Mouse (Mus musculus): ENCODE data around the gene Myh7. TPM values are rescaled to one million over a fixed set of nuclear protein-coding genes. Genes with fewer than 3 reads are reported as not detected.

Gene Myh7
- total and polyA plus RNA-seq, 3 experiments: 0.08 TPM; not detected in 2

DNA sequence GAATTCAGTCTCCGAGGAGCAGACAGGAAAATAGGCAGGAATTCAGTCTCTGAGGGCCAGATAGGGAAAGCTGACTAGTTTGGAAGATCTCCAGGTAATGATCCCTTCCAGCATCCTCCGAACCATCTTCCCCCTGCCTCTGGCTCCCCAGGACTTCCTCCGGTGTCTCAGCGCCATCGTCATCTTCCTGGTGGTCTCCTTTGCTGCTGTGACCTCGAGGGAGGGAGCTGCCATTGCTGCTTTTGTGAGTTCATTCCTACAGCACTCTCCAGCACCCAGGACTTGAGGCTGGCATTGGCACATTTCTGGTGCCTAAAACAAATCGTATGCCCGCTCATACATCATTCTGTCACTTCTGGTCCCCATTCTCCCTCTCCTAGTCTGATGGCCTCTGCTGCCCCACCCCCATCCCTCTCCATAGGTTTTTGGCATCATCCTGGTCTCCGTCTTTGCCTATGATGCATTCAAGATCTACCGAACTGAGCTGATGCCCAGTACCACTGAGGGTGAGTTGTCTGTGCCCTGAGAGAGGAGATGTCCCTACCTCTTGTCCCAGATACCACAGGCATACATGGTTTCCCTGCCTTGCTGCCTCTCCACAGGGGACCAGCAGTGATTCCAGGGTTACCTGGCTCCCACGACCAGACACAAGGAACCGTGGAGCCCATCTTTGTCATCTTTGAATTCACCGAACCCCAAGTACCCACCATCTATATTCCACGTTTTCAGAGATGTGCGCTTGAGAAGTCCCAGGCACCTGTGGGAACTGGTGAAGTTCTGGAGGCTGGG lies 55.8 kb downstream of the Myh7 start:
- dilution Hi-C loops (cut with MboI; ENCODE audit: extremely low pct_ligation_motif_present, extremely low pct_unique_long_range_greater_than_20kb, low sequenced_read_pairs) (no loop called here), in situ Hi-C loops (cut with MboI; ENCODE audit: low pct_ligation_motif_present, low pct_unique_long_range_greater_than_20kb, low sequenced_read_pairs) (loop anchor here (5.0 kb wide), 1 partner anchor 36 kb away; no protein-coding TSS in a partner anchor)
- H3K9ac ChIP-seq (ENCODE audit: insufficient read depth, low read depth): no peak overlapping the region
- no peak for DNase-seq (ENCODE audit: extremely low read depth)
- no peak overlapping the region for H3K27ac ChIP-seq (ENCODE audit: insufficient read depth, low read depth)
- peaks cover 70% of the 10 kb centered on the region for H3K27me3 ChIP-seq (replicated peaks)
- H3K9me3 ChIP-seq (replicated peaks; ENCODE audit: low read length): no peaks in the 10 kb centered on the region
- TF ChIP-seq RCOR1 (conservative IDR thresholded peaks at IDR 0.05; ENCODE audit: low read depth, low read length) (no peak), KAT2A (IDR thresholded peaks at IDR 0.05; ENCODE audit: insufficient replicate concordance, low read length) (no peak), PAX5 (IDR thresholded peaks at IDR 0.05; ENCODE audit: low read length) (no peak), SIN3A (IDR thresholded peaks at IDR 0.05; ENCODE audit: low read length) (no peak), NELFE (IDR thresholded peaks at IDR 0.05; ENCODE audit: low read depth, low read length) (no peak), ZKSCAN1 (IDR thresholded peaks at IDR 0.05; ENCODE audit: borderline replicate concordance, low read depth, low read length) (no peak), CTCF (conservative IDR thresholded peaks at IDR 0.05 in 1 of 2, IDR thresholded peaks at IDR 0.05 in 1 of 2; ENCODE audit: low read depth in 2 of 2, low read length in 2 of 2) (no peak), ETS1 (conservative IDR thresholded peaks at IDR 0.05; ENCODE audit: low read depth, low read length) (no peak), IRF4 (IDR thresholded peaks at IDR 0.05; ENCODE audit: low read depth, low read length) (no peak), NRF1 (IDR thresholded peaks at IDR 0.05; ENCODE audit: low read depth, low read length) (no peak), POLR2A (IDR thresholded peaks at IDR 0.05; ENCODE audit: low read depth, low read length) (no peak), CHD2 (IDR thresholded peaks at IDR 0.05; ENCODE audit: low read length) (no peak), RAD21 (IDR thresholded peaks at IDR 0.05; ENCODE audit: low read depth, low read length) (no peak)
- H3K4me3 ChIP-seq (replicated peaks in 1 of 3; ENCODE audit: low read depth in 2 of 3, low read length in 2 of 3, poor library complexity in 1 of 3): no peak overlapping the region
- no peaks in the 10 kb centered on the region for H3K36me3 ChIP-seq (replicated peaks in 1 of 2; ENCODE audit: control insufficient read depth in 1 of 2, insufficient read depth in 1 of 2, low read length in 1 of 2)
- no peaks in the 10 kb centered on the region for H3K79me2 ChIP-seq (replicated peaks; ENCODE audit: control insufficient read depth, extremely low read depth, insufficient read depth, poor library complexity, severe bottlenecking)
- H3K4me1 ChIP-seq (ENCODE audit: control insufficient read depth in 1 of 2, insufficient read depth in 2 of 2): no peaks in the 10 kb centered on the region
- no peak overlapping the region for H3K4me2 ChIP-seq (ENCODE audit: insufficient read depth, low read depth, poor library complexity, severe bottlenecking)

DNA sequence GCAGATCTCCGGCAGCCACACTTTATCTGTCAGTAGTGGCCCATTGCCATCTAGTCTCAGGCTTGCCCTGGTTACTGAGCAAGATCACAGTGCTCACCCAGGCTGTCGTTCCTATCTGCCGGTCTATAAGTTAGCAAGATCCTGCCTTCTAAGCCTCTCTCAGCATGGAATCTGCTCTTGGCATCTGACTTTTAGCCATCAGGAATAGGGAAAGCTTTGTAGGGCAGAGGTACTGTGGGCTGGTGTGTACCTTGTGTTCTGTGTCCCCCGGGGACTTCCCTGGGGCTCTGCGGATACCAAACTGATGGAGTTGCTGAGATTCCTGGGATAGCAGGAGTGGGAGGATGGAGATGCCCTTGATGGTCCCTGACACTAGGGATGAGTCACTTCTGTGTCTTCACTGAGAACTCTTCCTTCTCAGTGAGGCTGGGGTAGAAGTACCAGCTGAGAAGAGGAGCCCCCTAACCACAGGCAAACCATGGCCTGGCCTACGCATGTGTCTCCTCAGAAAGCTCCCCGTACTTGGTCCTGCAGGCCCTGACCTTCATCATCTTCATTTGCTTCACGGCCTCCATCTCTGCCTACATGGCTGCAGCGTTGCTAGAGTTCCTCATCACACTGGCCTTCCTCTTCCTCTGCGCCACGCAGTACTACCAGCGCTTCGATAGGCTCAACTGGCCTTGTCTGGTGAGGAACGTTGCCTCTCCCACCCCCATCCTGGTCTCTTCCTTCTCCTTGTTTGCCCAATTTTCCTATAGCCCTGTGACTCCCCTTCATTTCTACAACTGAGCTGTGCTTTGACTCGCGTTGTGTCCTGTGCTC lies 56.9 kb downstream of the Myh7 start:
- no peak for TF ChIP-seq RCOR1 (conservative IDR thresholded peaks at IDR 0.05; ENCODE audit: low read depth, low read length)
- TF ChIP-seq HCFC1 (IDR thresholded peaks at IDR 0.05; ENCODE audit: low read depth, low read length): no peak
- TF ChIP-seq E2F4 (IDR thresholded peaks at IDR 0.05; ENCODE audit: insufficient replicate concordance, low read depth, low read length): no peak
- no peak for TF ChIP-seq POLR2A (IDR thresholded peaks at IDR 0.05; ENCODE audit: low read depth, low read length)
- TF ChIP-seq USF2 (conservative IDR thresholded peaks at IDR 0.05; ENCODE audit: low read depth, low read length): no peak
- no peak for TF ChIP-seq ELF1 (IDR thresholded peaks at IDR 0.05; ENCODE audit: low read depth, low read length)
- no peak for TF ChIP-seq SIN3A (IDR thresholded peaks at IDR 0.05; ENCODE audit: low read length)
- no peak for TF ChIP-seq NELFE (IDR thresholded peaks at IDR 0.05; ENCODE audit: low read depth, low read length)
- TF ChIP-seq MAFK (IDR thresholded peaks at IDR 0.05; ENCODE audit: insufficient replicate concordance, low read length): no peak
- TF ChIP-seq TCF12 (IDR thresholded peaks at IDR 0.05; ENCODE audit: low read depth, low read length): no peak
- TF ChIP-seq MYC (IDR thresholded peaks at IDR 0.05; ENCODE audit: low read depth, low read length): no peak
- TF ChIP-seq NRF1 (IDR thresholded peaks at IDR 0.05; ENCODE audit: low read depth, low read length): no peak
- no peak for TF ChIP-seq SMC3 (IDR thresholded peaks at IDR 0.05; ENCODE audit: low read depth, low read length)
- TF ChIP-seq UBTF (IDR thresholded peaks at IDR 0.05; ENCODE audit: low read depth, low read length): no peak
- TF ChIP-seq EP300 (IDR thresholded peaks at IDR 0.05; ENCODE audit: low read length): no peak
- no peak for TF ChIP-seq USF1 (IDR thresholded peaks at IDR 0.05; ENCODE audit: low read depth, low read length)
- Histone ChIP-seq H3K4me3 (replicated peaks in 1 of 3; ENCODE audit: low read depth in 2 of 3, low read length in 2 of 3, poor library complexity in 1 of 3) (no peak overlapping the region), H3K9ac (ENCODE audit: insufficient read depth, low read depth) (no peak overlapping the region), H3K9me3 (replicated peaks; ENCODE audit: low read length) (no peaks in the 10 kb centered on the region), H3K36me3 (replicated peaks in 1 of 2; ENCODE audit: control insufficient read depth in 1 of 2, insufficient read depth in 1 of 2, low read length in 1 of 2) (no peaks in the 10 kb centered on the region), H3K27me3 (replicated peaks) (peaks cover 69% of the 10 kb centered on the region), H3K79me2 (replicated peaks; ENCODE audit: control insufficient read depth, extremely low read depth, insufficient read depth, poor library complexity, severe bottlenecking) (no peaks in the 10 kb centered on the region), H3K4me2 (ENCODE audit: insufficient read depth, low read depth, poor library complexity, severe bottlenecking) (no peak overlapping the region), H3K4me1 (ENCODE audit: control insufficient read depth in 1 of 2, insufficient read depth in 2 of 2) (peaks cover 2 to 5% of the 10 kb centered on the region in 2 experiments), H3K27ac (ENCODE audit: insufficient read depth, low read depth) (no peak overlapping the region)
- in situ Hi-C loops (cut with MboI; ENCODE audit: low pct_ligation_motif_present, low pct_unique_long_range_greater_than_20kb, low sequenced_read_pairs) (loop anchor here (5.0 kb wide), 1 partner anchor 35 kb away; no protein-coding TSS in a partner anchor), dilution Hi-C loops (cut with MboI; ENCODE audit: extremely low pct_ligation_motif_present, extremely low pct_unique_long_range_greater_than_20kb, low sequenced_read_pairs) (no loop called here)
- no peak for DNase-seq (ENCODE audit: extremely low read depth)

Measured in CH12.LX (cell line).